Mouse (Mus musculus): ENCODE data around the gene Bdh2.

Gene Bdh2

DNA sequence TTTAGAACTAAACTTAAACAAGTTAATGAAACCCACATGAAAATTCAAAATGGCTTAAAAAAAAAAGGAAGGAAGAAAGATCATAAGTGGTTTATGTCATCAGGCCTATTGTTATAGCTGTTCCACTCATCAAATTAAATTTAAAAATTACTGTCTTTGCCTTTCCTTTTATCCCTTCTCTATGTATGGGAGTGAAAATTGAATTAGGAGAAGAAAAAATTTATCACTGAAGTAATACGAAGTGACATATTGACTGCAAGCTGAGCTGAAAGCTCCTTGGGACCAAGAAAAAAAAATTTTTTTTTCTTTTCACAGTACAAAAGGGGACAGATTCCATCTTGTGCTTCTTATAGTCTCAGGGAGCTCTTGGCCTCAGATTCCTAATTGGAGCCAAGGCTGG is 14.5 kb downstream of the Bdh2 start:
- no peak for DNase-seq (ENCODE audit: inconsistent age in 2 of 2, low spot score in 1 of 2)

DNA sequence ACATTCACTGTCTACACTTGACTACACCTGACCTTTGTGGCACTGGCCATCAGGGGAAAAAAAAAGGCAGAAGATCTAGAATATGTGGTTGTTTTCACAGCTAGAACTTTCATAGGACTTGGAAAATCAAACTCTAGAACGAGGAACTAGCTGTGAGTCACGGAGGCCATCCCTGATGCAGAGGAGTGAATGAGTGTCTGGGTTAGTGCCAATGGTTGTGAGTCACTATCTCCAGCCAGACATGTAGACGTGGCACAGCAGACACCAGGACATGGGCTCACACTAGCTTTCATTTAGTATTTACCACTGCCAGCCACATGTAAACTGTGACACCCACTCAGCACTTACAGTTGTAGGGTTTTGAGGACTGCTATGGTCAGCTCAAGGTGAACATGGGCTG is 17.5 kb downstream of the Bdh2 start:
- DNase-seq (ENCODE audit: inconsistent age in 2 of 2, low spot score in 1 of 2): peak; percentile 82 to 94

DNA sequence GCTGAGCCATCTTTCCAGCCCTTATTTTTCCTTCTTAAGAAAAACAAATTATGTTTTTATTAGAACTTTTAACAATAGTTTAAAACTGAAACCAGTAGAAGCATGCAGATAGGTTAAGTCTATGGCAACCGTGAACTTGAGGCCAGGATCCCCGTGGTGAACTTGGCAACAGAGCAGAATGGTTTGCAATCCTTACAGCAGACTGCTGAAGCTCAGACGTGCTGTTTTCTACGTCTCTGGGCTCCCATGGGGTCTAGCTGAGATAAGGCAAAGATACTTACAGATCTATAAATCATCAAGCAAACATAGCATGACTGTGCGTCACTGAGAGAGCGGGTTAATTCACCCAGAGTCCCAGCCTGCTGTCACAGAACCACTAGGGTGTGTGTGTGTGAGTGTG is 19.1 kb downstream of the Bdh2 start:
- DNase-seq (ENCODE audit: inconsistent age in 2 of 2, low spot score in 1 of 2): no peak

DNA sequence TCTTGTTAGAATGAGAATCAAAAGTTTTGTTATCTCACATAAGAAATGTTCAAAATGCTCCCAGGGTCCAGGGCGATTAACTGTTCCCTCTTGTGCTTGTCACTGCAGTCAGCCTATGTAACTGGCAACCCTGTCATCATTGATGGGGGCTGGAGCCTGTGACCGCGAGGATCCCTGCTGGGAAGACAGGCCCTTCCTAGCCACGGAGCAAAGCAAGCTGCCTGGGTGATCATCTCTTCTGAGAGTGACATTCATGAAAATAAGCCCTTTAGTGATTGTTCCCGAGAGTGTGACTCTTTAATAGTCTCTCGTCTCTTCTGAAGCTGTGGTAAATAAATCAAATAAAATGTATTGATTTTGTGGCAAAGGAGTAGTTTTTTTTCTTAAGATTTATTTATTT is 23.0 kb downstream of the Bdh2 start:
- no peak for DNase-seq (ENCODE audit: inconsistent age in 2 of 2, low spot score in 1 of 2)

DNA sequence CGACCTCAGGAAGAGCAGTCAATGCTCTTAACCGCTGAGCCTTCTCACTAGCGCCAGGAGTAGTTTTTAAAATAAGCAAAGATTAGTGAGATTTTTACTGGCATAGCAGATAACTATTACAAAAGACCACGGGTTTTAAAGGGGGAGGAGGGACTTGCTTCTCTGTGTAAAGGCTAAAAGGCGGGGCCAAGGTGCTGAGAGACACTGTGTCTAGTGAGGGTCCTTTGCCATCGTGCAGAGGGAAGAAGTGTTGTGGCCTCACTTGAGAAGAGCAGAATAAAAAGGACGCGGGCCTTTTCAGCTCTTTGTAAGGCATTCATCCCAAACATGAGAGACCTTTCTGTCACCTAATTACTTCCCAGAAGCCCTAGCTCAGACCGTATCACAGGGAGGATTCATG is 23.5 kb downstream of the Bdh2 start:
- DNase-seq (ENCODE audit: inconsistent age in 2 of 2, low spot score in 1 of 2): no peak

DNA sequence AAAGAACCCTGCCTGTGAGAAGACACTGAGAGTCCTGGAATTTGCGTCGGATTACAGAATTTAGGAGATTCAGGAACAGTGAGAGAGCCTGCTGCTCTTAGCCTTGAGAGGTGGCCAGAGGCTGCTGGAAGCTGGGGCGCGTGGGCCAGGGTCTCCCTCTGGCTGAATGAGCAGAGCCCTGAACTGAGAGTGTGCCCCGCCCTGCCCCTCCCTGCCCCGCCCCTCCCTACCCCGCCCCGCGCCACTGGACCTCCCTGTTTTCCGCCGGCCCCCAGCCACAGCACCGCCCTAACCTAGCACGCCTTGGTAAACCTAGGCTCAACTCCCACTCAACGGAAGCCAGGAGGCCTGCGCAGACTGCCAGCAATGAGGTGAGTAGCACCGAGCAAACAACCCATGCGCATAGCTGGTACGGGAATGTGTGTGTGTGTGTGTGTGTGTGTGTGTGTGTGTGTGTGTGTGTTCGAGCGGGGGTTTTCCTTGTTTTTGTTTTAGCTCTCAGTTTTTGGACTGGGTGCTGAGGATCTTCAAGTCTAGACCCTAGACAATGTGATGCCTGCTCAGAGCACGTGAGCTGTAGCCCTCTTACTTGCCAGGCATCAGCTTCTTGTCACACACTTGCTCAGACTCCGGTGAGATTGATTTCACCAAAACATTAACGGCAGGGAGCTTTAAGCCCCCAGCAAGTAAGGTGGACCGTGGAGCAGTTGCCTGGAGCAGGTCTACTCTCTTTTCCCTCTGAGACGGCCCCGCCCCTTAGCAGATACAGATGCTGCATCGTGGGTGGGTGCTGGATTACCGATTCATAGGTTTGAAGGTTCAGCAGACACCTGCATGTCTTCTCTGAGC is 26.6 kb downstream of the Bdh2 start, which contains the start of gene Slc9b2:
TSS of gene Slc9b2 (plus strand) at position 290 of the 849 bp plus-strand sequence.
- peak in 1 of 2 experiments; percentile 24 for DNase-seq (ENCODE audit: inconsistent age in 2 of 2, low spot score in 1 of 2)

DNA sequence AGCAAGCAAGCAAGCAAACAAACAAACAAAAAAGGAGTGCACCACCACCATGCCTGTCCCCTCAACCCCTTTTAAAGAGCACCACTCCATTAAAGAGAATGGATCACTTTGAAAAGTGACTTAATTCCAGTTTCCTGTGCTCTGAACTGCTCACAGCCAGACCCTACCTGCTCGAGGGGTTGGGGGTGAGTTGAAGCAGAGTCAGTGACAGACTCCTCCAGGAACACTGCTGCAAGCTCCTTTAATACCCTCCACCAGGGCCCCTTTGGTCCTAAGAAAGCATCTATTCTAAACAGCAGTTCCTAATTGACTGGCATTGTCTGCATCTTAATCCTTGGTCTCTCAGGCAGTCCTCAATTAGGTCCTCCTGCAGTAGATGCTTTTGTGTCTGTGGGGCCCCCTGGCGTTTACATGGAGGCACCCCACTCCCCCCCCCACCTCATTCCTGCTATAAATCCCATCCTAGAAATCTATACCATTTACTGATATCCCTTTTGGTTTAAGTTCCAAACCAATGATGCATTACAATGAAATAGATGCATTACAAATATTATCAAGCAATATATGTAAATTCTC is 32.0 kb downstream of the Bdh2 start:
- no peak for DNase-seq (ENCODE audit: inconsistent age in 2 of 2, low spot score in 1 of 2)

DNA sequence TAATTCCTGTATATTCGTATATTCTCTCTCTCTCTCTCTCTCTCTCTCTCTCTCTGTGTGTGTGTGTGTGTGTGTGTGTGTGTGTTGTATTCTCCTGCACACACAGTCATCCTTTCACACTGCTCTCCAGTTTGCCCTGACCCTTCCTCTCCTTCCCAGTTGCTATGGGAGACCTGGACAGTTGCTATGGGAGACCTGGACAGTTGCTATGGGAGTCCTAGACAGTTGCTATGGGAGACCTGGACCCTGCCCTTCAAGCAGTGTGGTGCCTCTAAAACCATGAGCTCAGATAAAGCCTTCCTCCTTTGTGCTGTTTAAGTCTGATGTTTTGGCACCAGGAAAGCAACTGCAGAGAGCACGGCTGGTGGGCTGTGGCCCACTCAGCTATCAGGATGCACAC is 32.7 kb downstream of the Bdh2 start:
- no peak for DNase-seq (ENCODE audit: inconsistent age in 2 of 2, low spot score in 1 of 2)

DNA sequence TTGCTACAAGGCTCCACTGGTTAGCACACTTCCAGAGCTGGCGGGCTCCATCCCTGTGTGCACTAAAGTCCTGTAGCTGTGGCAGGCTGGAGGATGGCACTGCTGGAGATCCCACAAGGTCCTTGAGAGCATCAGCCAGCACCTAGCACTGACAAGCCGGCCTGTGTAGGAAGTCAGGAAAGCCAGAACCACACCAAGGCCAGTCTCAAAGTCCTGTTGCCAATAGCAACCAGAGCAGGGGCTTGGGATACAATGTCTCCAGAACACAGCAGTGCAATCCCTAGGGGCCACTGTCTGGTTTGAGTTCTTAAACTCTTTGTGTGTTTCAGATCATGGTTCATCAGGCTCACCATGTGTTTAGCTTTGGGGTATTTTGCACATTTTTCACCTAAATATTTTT is 33.8 kb downstream of the Bdh2 start:
- DNase-seq (ENCODE audit: inconsistent age in 2 of 2, low spot score in 1 of 2): no peak

DNA sequence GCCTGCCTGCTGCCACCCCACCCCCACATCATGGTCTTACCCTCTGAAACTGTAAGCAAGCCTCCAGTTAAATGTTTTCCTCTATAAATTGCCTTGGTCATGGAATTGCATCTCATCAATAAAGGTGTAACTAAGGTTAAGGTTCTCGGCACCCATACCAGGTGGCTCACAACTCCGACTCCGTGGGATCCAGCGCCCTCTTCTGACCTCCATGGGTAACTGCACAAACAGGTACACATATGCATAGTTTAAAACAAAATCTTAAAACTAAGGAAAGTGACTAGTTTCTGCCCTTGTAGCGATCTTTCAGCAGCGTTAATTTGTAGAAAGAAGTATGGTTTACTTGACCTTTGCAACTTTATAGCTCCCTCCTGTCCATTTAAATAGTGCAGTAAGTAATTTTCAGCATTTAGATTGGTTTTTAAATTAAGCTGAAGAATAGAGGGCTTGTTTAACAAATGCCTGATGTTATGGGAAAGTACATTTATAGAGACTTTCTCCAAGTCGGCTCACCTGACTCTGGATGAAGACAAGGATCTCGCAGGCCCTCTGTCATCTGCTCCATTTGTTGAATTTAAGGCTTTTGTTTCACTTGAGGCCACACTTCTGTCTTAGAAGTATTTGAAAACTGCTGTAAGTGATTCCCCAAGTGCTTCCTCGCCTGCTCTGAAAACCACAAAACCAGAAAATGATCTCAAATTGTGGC is 34.9 kb downstream of the Bdh2 start:
- DNase-seq (ENCODE audit: inconsistent age in 2 of 2, low spot score in 1 of 2): no peak

DNA sequence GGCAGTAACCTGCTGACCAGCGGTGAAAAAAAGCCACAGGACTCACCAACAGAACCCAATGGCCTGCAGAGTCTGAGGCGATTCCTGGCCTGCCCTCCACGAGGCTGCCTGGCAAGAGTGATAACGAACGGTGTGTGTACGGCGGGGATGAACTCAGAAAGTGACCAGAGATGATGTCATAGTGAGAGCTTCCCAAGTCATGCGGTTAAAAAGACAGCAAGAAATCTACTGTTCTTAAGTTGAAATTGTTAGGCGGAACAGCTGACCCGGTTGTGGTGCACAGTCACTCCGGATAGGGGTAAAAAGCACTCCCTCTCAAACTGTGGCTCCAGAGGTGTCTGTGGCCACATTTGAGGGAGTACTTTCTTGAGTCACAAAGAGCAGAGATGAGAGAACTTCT is 37.3 kb downstream of the Bdh2 start:
- no peak for DNase-seq (ENCODE audit: inconsistent age in 2 of 2, low spot score in 1 of 2)

DNA sequence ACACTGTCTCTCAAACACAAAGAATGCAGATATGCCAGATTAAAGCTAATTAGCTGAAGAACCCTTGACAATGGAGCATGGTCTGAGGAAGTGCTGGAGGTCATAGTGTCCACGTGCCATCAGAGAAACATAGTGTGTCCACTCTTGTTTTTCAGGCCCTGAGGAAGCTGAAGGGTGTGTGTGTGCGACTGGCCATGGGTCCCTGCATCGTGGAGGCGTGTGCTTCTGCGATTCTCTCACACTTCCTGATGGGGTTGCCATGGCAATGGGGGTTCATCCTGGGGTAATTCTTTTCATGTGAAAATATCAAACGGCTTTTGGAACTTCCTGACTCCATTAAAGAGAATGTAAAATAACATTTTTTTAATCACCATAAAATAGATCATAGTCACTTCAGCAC is 43.3 kb downstream of the Bdh2 start:
- no peak for DNase-seq (ENCODE audit: inconsistent age in 2 of 2, low spot score in 1 of 2)

DNA sequence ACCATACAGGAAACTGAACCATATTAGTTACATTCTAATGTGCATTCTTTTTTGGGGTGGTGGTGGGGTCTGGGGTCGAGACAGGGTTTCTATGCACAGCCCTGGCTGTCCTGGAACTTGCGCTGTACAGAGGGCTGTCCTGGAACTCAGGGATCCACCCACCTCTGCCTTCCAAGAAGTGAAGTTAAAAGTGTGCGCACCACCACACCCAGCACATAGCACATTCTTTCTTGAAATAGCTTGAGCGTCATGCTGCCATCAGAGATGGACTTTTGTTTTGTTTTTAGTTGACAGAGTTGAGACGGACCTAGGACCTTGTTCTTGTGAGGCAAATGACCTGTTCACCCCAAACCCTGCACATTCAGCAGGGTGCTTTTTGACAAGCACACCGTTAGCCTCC is 46.2 kb downstream of the Bdh2 start:
- DNase-seq (ENCODE audit: inconsistent age in 2 of 2, low spot score in 1 of 2): no peak

DNA sequence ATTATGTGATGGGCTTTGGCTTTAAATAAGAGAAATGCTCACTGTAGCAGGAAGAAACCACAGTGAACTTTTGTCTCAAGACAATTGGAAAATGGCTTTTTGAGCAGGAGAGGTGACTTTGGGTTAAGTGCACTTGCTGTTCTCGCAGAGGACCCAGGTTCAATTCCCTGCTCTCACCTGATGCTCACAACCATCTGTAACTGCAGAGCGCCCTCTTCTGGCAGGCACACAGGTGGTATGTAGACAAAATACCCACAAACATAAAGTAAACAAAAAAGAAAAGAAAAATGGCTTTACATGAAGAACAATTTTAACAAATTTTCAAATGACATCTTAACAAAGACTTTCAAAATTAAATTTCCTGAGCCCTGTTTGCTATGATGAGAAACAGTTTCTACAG is 46.6 kb downstream of the Bdh2 start:
- DNase-seq (ENCODE audit: inconsistent age in 2 of 2, low spot score in 1 of 2): peak in 1 of 2 experiments; percentile 20

DNA sequence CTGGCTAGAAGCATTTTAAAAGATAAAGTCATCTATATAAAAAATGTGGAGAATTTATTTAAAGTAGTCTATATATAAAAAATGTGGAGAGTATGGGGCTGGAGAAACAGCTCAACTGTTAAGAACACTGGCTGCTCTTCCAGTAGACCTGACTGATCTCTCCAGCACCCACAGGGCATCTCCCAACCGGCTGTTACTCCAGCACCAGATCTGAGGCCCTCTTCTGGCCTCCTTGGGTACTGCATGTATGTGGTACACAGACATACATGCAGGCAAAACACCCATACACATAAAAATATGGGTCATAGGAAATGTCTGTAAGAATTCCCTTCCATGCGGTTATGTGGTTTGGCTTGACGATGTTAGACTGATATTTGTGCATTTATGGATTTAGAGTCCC is 47.5 kb downstream of the Bdh2 start:
- peak; percentile 55 to 82 for DNase-seq (ENCODE audit: inconsistent age in 2 of 2, low spot score in 1 of 2)

DNA sequence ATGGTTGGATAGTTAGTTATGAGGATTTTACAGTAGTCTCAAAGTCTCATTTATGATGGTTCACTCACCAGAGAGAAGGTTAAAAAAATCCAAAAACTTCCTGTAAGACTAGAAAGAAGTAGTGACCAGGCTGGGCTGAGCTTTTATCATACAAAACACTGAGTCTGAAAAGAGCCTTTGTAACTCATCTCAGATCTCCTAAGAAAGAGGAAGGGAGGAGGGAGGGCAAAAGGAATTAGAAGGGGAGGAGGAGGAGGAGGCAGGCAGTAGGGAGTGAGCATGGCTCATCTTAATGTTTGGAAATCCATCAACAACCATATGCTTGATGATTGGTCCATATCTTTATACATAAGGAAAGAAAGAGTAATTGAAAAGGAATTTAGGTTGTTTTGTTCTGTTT is 51.7 kb downstream of the Bdh2 start:
- DNase-seq (ENCODE audit: inconsistent age in 2 of 2, low spot score in 1 of 2): no peak

DNA sequence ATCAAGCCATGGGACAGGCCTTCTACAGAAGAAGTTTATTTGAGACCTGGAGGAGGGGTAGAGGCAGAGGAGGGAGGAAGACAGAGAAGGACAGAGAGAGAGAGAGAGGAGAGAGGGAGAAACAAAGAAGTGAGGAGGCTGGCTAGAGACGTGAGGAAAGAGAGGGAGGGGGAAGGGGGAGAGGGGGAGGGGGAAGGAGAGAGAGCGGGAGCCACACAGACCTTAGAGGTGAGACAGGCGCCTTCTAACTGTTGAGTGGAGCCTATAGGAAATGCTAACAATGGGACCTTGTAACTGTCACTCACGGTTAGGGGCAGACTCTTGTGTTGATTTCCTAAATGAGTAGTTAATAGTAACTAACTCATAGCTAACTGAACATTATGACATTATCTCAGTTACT is 52.7 kb downstream of the Bdh2 start:
- DNase-seq (ENCODE audit: inconsistent age in 2 of 2, low spot score in 1 of 2): no peak

DNA sequence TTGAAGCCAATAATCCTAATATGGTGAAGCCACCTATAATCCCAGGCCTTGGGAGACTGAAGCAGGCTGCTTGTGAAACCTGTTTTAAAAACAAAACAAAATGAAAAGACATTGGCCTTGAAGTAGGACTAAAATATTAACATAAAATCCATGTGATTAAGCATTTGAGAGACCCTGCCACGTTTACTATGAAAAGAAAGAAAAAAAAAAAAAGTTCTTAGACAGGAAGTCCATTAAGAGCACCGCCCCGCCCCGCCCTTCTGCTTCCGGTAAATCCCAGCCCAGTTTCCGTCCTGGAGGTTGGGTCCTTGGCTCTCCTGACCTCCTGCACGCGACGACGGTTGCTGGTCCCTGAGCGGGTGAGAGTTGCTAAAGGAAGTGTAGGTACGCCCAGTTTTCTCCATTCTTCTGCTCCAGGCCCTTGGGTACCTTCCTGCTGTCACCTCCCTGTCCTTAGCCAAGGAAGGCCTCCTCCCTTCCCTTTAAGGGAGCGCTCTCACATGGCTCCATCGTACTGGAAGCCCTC is 66.8 kb downstream of the Bdh2 start, which contains the start of gene Slc9b1:
TSS of gene Slc9b1 (plus strand) at position 291 of the 526 bp plus-strand sequence.
- no peak for DNase-seq (ENCODE audit: inconsistent age in 2 of 2, low spot score in 1 of 2)

DNA sequence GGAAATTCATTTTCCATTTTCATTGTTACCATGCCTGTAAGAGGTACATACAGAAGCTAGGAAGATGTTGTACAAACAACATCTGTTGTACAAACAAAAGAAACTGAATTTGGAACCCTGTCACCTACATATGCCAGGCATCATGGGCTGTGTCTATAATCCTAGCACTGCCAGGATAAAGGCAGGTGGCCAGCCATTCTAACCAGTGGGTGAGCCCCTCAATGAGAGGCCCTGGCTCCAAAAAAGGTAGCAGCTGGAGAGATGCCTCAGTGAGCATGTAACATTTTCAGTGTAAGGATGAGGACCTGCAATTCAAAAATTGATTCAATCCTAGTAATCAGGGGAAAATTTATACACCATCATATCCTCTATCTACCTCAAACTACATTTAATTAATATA is 68.0 kb downstream of the Bdh2 start:
- DNase-seq (ENCODE audit: inconsistent age in 2 of 2, low spot score in 1 of 2): no peak

DNA sequence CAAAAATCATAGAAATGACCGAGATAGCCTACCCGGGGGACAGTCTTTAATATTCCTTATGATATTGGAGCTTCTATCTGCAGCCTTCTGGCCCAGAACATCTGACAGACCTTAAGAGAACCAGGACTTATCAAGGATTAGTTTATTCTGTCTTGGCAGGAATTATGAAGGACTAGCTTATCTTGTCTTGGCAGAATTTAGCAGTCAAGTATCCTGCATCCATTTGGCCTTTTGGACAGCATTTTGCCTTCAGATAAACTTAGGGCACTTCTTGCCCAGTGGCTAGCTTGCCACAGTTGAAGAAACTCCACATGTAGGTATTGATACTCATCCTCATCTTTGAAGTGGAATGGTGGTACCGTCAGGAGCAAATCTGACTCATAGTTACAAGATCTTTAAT is 70.8 kb downstream of the Bdh2 start:
- DNase-seq (ENCODE audit: inconsistent age in 2 of 2, low spot score in 1 of 2): no peak

All from adrenal gland, adult (tissue).